Mouse (Mus musculus): ENCODE measurements around the gene Gm5737. TPM values are rescaled to one million over a fixed set of nuclear protein-coding genes. Genes with fewer than 3 reads are reported as not detected.

Gm5737 gene
- polyA plus RNA-seq, 1 experiment from 2014 or later: not detected

GRCm38 (mm10) chr7:120867720-120868119 is 55.6 kb downstream of the Gm5737 start:
- Histone ChIP-seq H3K9ac (no peak overlapping the region), H3K4me1 (peaks cover 41% of the 10 kb centered on the region), H3K4me3 (replicated peaks) (no peak overlapping the region), H3K27me3 (peaks cover 3% of the 10 kb centered on the region; the same call in 1 of the 2 replicates), H3K27ac (no peak overlapping the region), H3K4me2 (no peak overlapping the region), H3K36me3 (replicated peaks) (no peaks in the 10 kb centered on the region), H3K9me3 (no peaks in the 10 kb centered on the region)
- WGBS: 69% methylated on average over 1 of the region's 1 CpGs
- ATAC-seq (ENCODE audit: low FRiP score): no peak

GRCm38 (mm10) chr7:120869883-120870282 is 57.7 kb downstream of the Gm5737 start:
- no peak overlapping the region for H3K4me3 ChIP-seq (replicated peaks)
- H3K9me3 ChIP-seq: no peaks in the 10 kb centered on the region
- H3K27ac ChIP-seq: no peak overlapping the region
- WGBS: 78% methylated on average over 5 of the region's 5 CpGs
- no peak for ATAC-seq (ENCODE audit: low FRiP score)
- peaks cover 22% of the 10 kb centered on the region for H3K4me1 ChIP-seq
- H3K4me2 ChIP-seq: no peak overlapping the region
- no peaks in the 10 kb centered on the region for H3K36me3 ChIP-seq (replicated peaks)
- peaks cover 3% of the 10 kb centered on the region; the same call in 1 of the 2 replicates for H3K27me3 ChIP-seq
- no peak overlapping the region for H3K9ac ChIP-seq

GRCm38 (mm10) chr7:120870431-120871008 is 58.4 kb downstream of the Gm5737 start:
- 74% methylated on average over 5 of the region's 5 CpGs for WGBS
- no peak overlapping the region for H3K4me3 ChIP-seq (replicated peaks)
- peaks cover 17% of the 10 kb centered on the region for H3K4me1 ChIP-seq
- H3K9me3 ChIP-seq: no peaks in the 10 kb centered on the region
- no peak for ATAC-seq (ENCODE audit: low FRiP score)
- no peak overlapping the region for H3K4me2 ChIP-seq
- no peaks in the 10 kb centered on the region for H3K36me3 ChIP-seq (replicated peaks)
- H3K27ac ChIP-seq: no peak overlapping the region
- no peak overlapping the region for H3K9ac ChIP-seq
- peaks cover 3% of the 10 kb centered on the region; the same call in 1 of the 2 replicates for H3K27me3 ChIP-seq

GRCm38 (mm10) chr7:120873083-120873482 is 60.9 kb downstream of the Gm5737 start:
- Histone ChIP-seq H3K9me3 (no peaks in the 10 kb centered on the region), H3K27ac (no peak overlapping the region), H3K4me1 (0 out of 2 replicates have a peak, but pooled peaks cover 3% of the 10 kb centered on the region), H3K9ac (no peak overlapping the region), H3K4me3 (replicated peaks) (no peak overlapping the region), H3K36me3 (replicated peaks) (no peaks in the 10 kb centered on the region), H3K27me3 (no peaks in the 10 kb centered on the region), H3K4me2 (no peak overlapping the region)
- WGBS: 79% methylated on average over 12 of the region's 12 CpGs
- no peak for ATAC-seq (ENCODE audit: low FRiP score)

- 93% methylated on average over 3 of the region's 3 CpGs for WGBS
- H3K9me3 ChIP-seq: no peaks in the 10 kb centered on the region
- H3K27ac ChIP-seq: no peak overlapping the region
- no peak overlapping the region for H3K4me2 ChIP-seq
- no peaks in the 10 kb centered on the region for H3K36me3 ChIP-seq (replicated peaks)
- H3K9ac ChIP-seq: no peak overlapping the region
- no peak overlapping the region for H3K4me3 ChIP-seq (replicated peaks)
- ATAC-seq (ENCODE audit: low FRiP score): no peak
- no peaks in the 10 kb centered on the region for H3K27me3 ChIP-seq
- H3K4me1 ChIP-seq: 0 out of 2 replicates have a peak, but pooled peaks cover 3% of the 10 kb centered on the region
These were observed 61.9 kb downstream of the Gm5737 start for GRCm38 (mm10) chr7:120874021-120874420.

DNA sequence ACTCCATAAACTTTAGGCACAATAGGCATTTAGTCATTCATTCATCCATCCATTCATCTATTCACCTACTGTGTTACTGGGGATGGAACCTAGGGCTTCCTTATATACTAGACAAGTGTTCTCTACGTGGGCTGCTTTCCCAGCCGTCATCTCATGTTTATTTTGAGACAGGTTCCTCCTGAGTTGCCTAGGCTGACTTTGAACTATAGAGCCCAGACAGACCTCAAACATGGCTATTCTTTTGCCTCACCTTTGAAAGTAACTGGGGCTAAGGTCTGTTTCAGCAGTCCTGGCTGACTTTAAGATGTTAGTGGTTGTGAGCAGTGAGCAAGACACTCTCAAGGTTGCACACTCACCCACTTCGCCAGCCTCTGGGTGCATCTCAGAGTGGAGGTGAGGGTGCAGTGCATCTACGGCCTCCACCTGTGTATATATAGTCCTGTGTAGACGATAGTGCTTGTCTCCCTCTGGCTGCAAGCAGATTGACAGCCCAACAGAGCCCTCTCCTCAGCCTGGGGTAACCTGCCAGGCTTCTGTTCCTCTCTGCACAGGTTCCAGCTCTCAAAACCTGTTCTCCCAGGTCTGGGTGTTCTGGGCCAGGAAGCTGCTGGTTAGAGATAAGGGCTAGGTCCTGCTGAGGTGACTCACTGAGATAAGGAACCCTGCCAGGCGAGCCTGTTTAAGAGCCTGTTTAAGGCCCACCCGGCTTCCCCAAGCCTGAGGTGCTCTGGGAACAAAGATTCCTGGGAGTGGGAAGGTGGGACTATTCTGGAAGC is 62.8 kb downstream of the Gm5737 start:
- 79% methylated on average over 7 of the region's 7 CpGs for WGBS

DNA sequence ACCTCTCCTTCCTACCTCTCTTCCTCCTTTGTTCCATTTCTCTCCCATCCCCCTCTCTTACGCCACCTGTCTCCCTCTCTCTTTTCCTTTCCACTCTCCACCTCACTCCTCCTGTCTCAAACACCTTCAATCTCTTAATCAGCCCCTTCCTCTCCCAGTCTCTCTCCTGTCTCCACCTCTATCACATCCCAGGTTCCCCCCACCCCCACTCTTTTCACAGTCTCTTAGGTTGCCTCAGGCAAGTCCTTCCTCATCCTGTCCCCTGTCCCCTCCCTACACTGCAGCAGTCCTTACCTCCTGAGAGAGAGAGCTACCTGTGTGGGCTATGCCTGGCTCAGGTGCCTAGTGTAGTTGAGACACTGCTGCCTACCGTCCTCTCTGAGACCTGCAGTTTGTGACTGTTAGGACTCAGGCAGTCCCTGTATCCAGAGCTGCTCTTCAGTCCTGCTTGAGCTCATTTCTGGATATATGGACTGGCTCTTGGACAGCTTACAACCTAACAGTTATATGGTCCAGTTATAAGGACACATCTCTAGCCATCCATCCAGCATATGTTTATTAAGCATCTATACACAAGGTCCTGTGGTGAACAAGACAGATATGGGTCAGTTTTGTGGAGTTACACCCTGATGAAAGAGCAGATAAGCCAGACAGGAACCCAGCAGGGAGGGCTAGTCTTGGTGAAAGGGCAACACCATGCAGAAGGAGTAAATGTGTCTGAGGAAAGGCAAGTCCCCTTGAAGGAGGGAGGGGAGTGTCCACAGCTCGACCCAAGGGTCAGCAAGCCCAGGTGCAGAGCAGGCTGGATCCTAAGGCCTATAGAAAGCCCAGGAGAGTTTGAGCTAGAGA is 63.6 kb downstream of the Gm5737 start:
- no peak overlapping the region for H3K4me2 ChIP-seq
- no peak overlapping the region for H3K27ac ChIP-seq
- 0 out of 2 replicates have a peak overlapping the region, but pooled peaks have one; percentile 25 for H3K9ac ChIP-seq
- no peaks in the 10 kb centered on the region for H3K4me1 ChIP-seq
- H3K9me3 ChIP-seq: no peaks in the 10 kb centered on the region
- ATAC-seq (ENCODE audit: low FRiP score): no peak
- WGBS: 67% methylated on average over 3 of the region's 3 CpGs
- H3K27me3 ChIP-seq: no peaks in the 10 kb centered on the region
- H3K4me3 ChIP-seq (replicated peaks): no peak overlapping the region
- 0 out of 2 replicates have a peak, but pooled peaks cover 6% of the 10 kb centered on the region for H3K36me3 ChIP-seq (replicated peaks)

More for the DNA sequence above, 62.8 kb downstream of the Gm5737 start:
- 0 out of 2 replicates have a peak, but pooled peaks cover 2% of the 10 kb centered on the region for H3K4me1 ChIP-seq
- H3K27ac ChIP-seq: no peak overlapping the region
- H3K9me3 ChIP-seq: no peaks in the 10 kb centered on the region
- H3K27me3 ChIP-seq: no peaks in the 10 kb centered on the region
- H3K36me3 ChIP-seq (replicated peaks): no peaks in the 10 kb centered on the region
- no peak for ATAC-seq (ENCODE audit: low FRiP score)
- H3K4me3 ChIP-seq (replicated peaks): no peak overlapping the region
- no peak overlapping the region for H3K4me2 ChIP-seq
- H3K9ac ChIP-seq: 0 out of 2 replicates have a peak overlapping the region, but pooled peaks have one; percentile 25

DNA sequence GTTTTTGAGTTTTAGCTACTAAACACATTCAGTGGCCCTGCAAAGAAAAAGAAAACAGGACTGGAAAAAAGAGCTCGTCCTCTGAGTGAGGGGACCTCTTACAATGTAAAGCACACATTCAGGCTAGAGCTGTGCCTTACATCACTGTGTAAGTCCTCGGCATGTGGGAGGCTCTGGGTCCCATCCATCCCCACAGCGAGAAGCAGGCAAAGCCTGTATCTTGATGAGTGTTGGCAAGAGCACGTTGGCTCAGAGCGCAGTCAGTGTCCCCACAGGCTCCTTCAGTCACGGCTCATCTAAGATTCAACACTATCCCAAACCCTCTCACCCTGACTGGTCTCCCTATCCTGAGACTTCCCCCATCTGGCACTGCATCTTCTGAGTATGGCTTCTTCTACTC is 66.1 kb downstream of the Gm5737 start:
- H3K9me3 ChIP-seq: no peaks in the 10 kb centered on the region
- ATAC-seq (ENCODE audit: low FRiP score): no peak
- no peak overlapping the region for H3K4me3 ChIP-seq (replicated peaks)
- WGBS: 83% methylated on average over 6 of the region's 6 CpGs
- no peak overlapping the region for H3K27ac ChIP-seq
- no peak overlapping the region for H3K9ac ChIP-seq
- no peaks in the 10 kb centered on the region for H3K27me3 ChIP-seq
- no peaks in the 10 kb centered on the region for H3K4me1 ChIP-seq
- H3K36me3 ChIP-seq (replicated peaks): 0 out of 2 replicates have a peak, but pooled peaks cover 9% of the 10 kb centered on the region
- H3K4me2 ChIP-seq: no peak overlapping the region

DNA sequence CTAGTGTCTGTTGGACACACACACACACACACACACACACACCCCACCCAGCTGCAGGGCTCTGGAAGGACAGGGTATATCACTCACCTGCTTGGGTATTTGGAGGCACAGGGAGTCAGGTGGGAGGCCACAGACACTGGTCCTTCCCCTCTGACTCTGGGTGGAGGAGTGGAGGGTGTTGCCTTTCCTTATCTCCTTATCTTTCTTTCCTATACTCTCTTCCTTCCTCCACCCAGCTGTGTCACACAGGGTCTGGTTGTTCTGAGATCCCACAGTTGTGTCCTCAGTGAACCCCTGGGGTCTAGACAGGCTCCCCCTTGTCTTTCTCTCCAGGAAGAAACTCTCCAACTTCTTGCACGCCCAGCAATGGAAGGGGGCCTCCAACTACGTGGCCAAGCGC is 67.8 kb downstream of the Gm5737 start:
- Histone ChIP-seq H3K36me3 (replicated peaks) (peaks cover 23% of the 10 kb centered on the region), H3K4me2 (no peak overlapping the region), H3K4me1 (no peaks in the 10 kb centered on the region), H3K9ac (no peak overlapping the region), H3K4me3 (replicated peaks) (no peak overlapping the region), H3K27me3 (no peaks in the 10 kb centered on the region), H3K9me3 (no peaks in the 10 kb centered on the region), H3K27ac (no peak overlapping the region)
- 100% methylated on average over 3 of the region's 3 CpGs for WGBS
- ATAC-seq (ENCODE audit: low FRiP score): no peak

- no peak overlapping the region for H3K27ac ChIP-seq
- 97% methylated on average over 4 of the region's 4 CpGs for WGBS
- H3K4me1 ChIP-seq: no peaks in the 10 kb centered on the region
- H3K9ac ChIP-seq: no peak overlapping the region
- H3K4me3 ChIP-seq (replicated peaks): no peak overlapping the region
- H3K4me2 ChIP-seq: no peak overlapping the region
- H3K27me3 ChIP-seq: no peaks in the 10 kb centered on the region
- ATAC-seq (ENCODE audit: low FRiP score): no peak
- H3K36me3 ChIP-seq (replicated peaks): peaks cover 31% of the 10 kb centered on the region
- no peaks in the 10 kb centered on the region for H3K9me3 ChIP-seq
These were observed 68.6 kb downstream of the Gm5737 start for GRCm38 (mm10) chr7:120880770-120881169.
